Mouse (Mus musculus): Measurements from ENCODE around the gene Clec4a2. TPM values are rescaled to one million over a fixed set of nuclear protein-coding genes. Genes with fewer than 3 reads are reported as not detected.
A peak's percentile ranks its signal among the peaks of the same experiment; 100 is the strongest.
"Not testable (repeated sequence)": the region's sequence is repeated elsewhere in the genome, so short reads cannot be mapped to it uniquely, and the experiment has no call there.

Gene Clec4a2
- total and polyA plus RNA-seq, 3 experiments = 0.22 to 1.9 (median 0.60) TPM

GRCm38 (mm10) chr6:123171040-123171439 lies 64.8 kb downstream of the Clec4a2 start:
- Histone ChIP-seq H3K36me3 (replicated peaks) (no peaks in the 10 kb centered on the region), H3K27me3 (ENCODE audit: insufficient read depth, low read length) (no peaks in the 10 kb centered on the region; the same call in 1 of the 2 replicates), H3K9me3 (replicated peaks) (no peaks in the 10 kb centered on the region), H3K4me1 (ENCODE audit: insufficient read depth, low read depth, low read length) (no peaks in the 10 kb centered on the region), H3K4me3 (ENCODE audit: low read depth, low read length) (no peak overlapping the region)
- TF ChIP-seq TAL1 (conservative IDR thresholded peaks at IDR 0.05; ENCODE audit: low read depth, low read length) (no peak), CTCF (IDR thresholded peaks at IDR 0.05; ENCODE audit: low read depth, low read length) (no peak), POLR2AphosphoS5 (IDR thresholded peaks at IDR 0.05; ENCODE audit: insufficient replicate concordance, low read depth, low read length) (no peak), GATA2 (IDR thresholded peaks at IDR 0.05; ENCODE audit: borderline replicate concordance, low read depth, low read length) (no peak), GATA1 (IDR thresholded peaks at IDR 0.05; ENCODE audit: borderline replicate concordance, low read length) (no peak)
- ATAC-seq (ENCODE audit: extremely low read depth, insufficient number of reproducible peaks, low FRiP score, poor library complexity, severe bottlenecking) (no peak), DNase-seq (ENCODE audit: low spot score) (no peak)

GRCm38 (mm10) chr6:123172593-123172992 lies 66.4 kb downstream of the Clec4a2 start, which contains the start of gene Clec4b2:
Clec4b2 (plus strand) TSS chr6:123172893.
- Histone ChIP-seq H3K36me3 (replicated peaks) (no peaks in the 10 kb centered on the region), H3K9me3 (replicated peaks) (no peaks in the 10 kb centered on the region), H3K27me3 (ENCODE audit: insufficient read depth, low read length) (no peaks in the 10 kb centered on the region; the same call in 1 of the 2 replicates), H3K4me1 (ENCODE audit: insufficient read depth, low read depth, low read length) (no peaks in the 10 kb centered on the region), H3K4me3 (ENCODE audit: low read depth, low read length) (no peak within 1 kb of the TSS)
- no peak for TF ChIP-seq POLR2AphosphoS5 (IDR thresholded peaks at IDR 0.05; ENCODE audit: insufficient replicate concordance, low read depth, low read length)
- no peak for TF ChIP-seq TAL1 (conservative IDR thresholded peaks at IDR 0.05; ENCODE audit: low read depth, low read length)
- TF ChIP-seq GATA1 (IDR thresholded peaks at IDR 0.05; ENCODE audit: borderline replicate concordance, low read length) = no peak
- TF ChIP-seq GATA2 (IDR thresholded peaks at IDR 0.05; ENCODE audit: borderline replicate concordance, low read depth, low read length) = no peak
- no peak for TF ChIP-seq CTCF (IDR thresholded peaks at IDR 0.05; ENCODE audit: low read depth, low read length)
- ATAC-seq (ENCODE audit: extremely low read depth, insufficient number of reproducible peaks, low FRiP score, poor library complexity, severe bottlenecking) = no peak
- no peak for DNase-seq (ENCODE audit: low spot score)

GRCm38 (mm10) chr6:123175549-123175948 lies 69.3 kb downstream of the Clec4a2 start:
- H3K36me3 ChIP-seq (replicated peaks) = no peaks in the 10 kb centered on the region
- H3K4me1 ChIP-seq (ENCODE audit: insufficient read depth, low read depth, low read length) = no peaks in the 10 kb centered on the region
- H3K4me3 ChIP-seq (ENCODE audit: low read depth, low read length) = no peak overlapping the region
- no peaks in the 10 kb centered on the region for H3K9me3 ChIP-seq (replicated peaks)
- no peak for ATAC-seq (ENCODE audit: extremely low read depth, insufficient number of reproducible peaks, low FRiP score, poor library complexity, severe bottlenecking)
- TF ChIP-seq GATA1 (IDR thresholded peaks at IDR 0.05; ENCODE audit: borderline replicate concordance, low read length) = no peak
- no peak for TF ChIP-seq TAL1 (conservative IDR thresholded peaks at IDR 0.05; ENCODE audit: low read depth, low read length)
- TF ChIP-seq GATA2 (IDR thresholded peaks at IDR 0.05; ENCODE audit: borderline replicate concordance, low read depth, low read length) = no peak
- TF ChIP-seq CTCF (IDR thresholded peaks at IDR 0.05; ENCODE audit: low read depth, low read length) = no peak
- TF ChIP-seq POLR2AphosphoS5 (IDR thresholded peaks at IDR 0.05; ENCODE audit: insufficient replicate concordance, low read depth, low read length) = no peak
- no peak for DNase-seq (ENCODE audit: low spot score)
- no peaks in the 10 kb centered on the region; the same call in 1 of the 2 replicates for H3K27me3 ChIP-seq (ENCODE audit: insufficient read depth, low read length)

GRCm38 (mm10) chr6:123184862-123185261 lies 78.6 kb downstream of the Clec4a2 start:
- H3K4me1 ChIP-seq (ENCODE audit: insufficient read depth, low read depth, low read length); H3K36me3 ChIP-seq (replicated peaks); DNase-seq (ENCODE audit: low spot score); H3K4me3 ChIP-seq (ENCODE audit: low read depth, low read length); H3K9me3 ChIP-seq (replicated peaks); H3K27me3 ChIP-seq (ENCODE audit: insufficient read depth, low read length): not testable (repeated sequence)
- ATAC-seq (ENCODE audit: extremely low read depth, insufficient number of reproducible peaks, low FRiP score, poor library complexity, severe bottlenecking) = 0 out of 2 replicates have a peak, but pooled peaks have one; percentile 28

Other genes with a start within 250 kb of the Clec4a2 start
- gene Necap1, start 232.0 kb upstream of the Clec4a2 start, total RNA-seq (2014; fragmentation: Nextera tagmentation) = 30.8 and 40.5 TPM in 2 replicates
- 19.4 and 19.9 TPM in 2 replicates for gene Necap1, start 232.0 kb upstream of the Clec4a2 start, total RNA-seq (2017)
- 8.1 and 10.4 TPM in 2 replicates for gene Necap1, start 232.0 kb upstream of the Clec4a2 start, polyA plus RNA-seq (2012)
- gene Clec4a1, start 184.6 kb upstream of the Clec4a2 start, total RNA-seq (2014; fragmentation: Nextera tagmentation) = 2.0 TPM in 1 of 2 replicates, not detected in the other
- gene Clec4a1, start 184.6 kb upstream of the Clec4a2 start, total RNA-seq (2017) = 0.05 TPM in 1 of 2 replicates, not detected in the other
- gene Clec4a1, start 184.6 kb upstream of the Clec4a2 start, polyA plus RNA-seq (2012) = not detected in 2 replicates
- gene Clec4a3, start 153.9 kb upstream of the Clec4a2 start, total RNA-seq (2014; fragmentation: Nextera tagmentation) = not detected in 2 replicates
- not detected in 2 replicates for gene Clec4a3, start 153.9 kb upstream of the Clec4a2 start, total RNA-seq (2017)
- gene Clec4a3, start 153.9 kb upstream of the Clec4a2 start, polyA plus RNA-seq (2012) = not detected in 2 replicates
- not detected in 2 replicates for gene Clec4a4, start 116.1 kb upstream of the Clec4a2 start, total RNA-seq (2014; fragmentation: Nextera tagmentation)
- not detected in 2 replicates for gene Clec4a4, start 116.1 kb upstream of the Clec4a2 start, total RNA-seq (2017)
- gene Clec4a4, start 116.1 kb upstream of the Clec4a2 start, polyA plus RNA-seq (2012) = not detected in 2 replicates
- gene Clec4b1, start 56.5 kb upstream of the Clec4a2 start, total RNA-seq (2014; fragmentation: Nextera tagmentation) = not detected in 2 replicates
- not detected in 2 replicates for gene Clec4b1, start 56.5 kb upstream of the Clec4a2 start, total RNA-seq (2017)
- not detected in 2 replicates for gene Clec4b1, start 56.5 kb upstream of the Clec4a2 start, polyA plus RNA-seq (2012)
- not detected in 2 replicates for gene Clec4b2, start 66.5 kb downstream of the Clec4a2 start, total RNA-seq (2014; fragmentation: Nextera tagmentation)
- not detected in 2 replicates for gene Clec4b2, start 66.5 kb downstream of the Clec4a2 start, total RNA-seq (2017)
- not detected in 2 replicates for gene Clec4b2, start 66.5 kb downstream of the Clec4a2 start, polyA plus RNA-seq (2012)
- not detected in 2 replicates for gene Clec4n, start 123.4 kb downstream of the Clec4a2 start, total RNA-seq (2014; fragmentation: Nextera tagmentation)
- 1.5 and 3.5 TPM in 2 replicates for gene Clec4n, start 123.4 kb downstream of the Clec4a2 start, total RNA-seq (2017)
- not detected in 2 replicates for gene Clec4n, start 123.4 kb downstream of the Clec4a2 start, polyA plus RNA-seq (2012)
- gene Clec4d, start 155.7 kb downstream of the Clec4a2 start, total RNA-seq (2014; fragmentation: Nextera tagmentation) = 18.9 and 28.7 TPM in 2 replicates
- 12.6 and 14.1 TPM in 2 replicates for gene Clec4d, start 155.7 kb downstream of the Clec4a2 start, total RNA-seq (2017)
- gene Clec4d, start 155.7 kb downstream of the Clec4a2 start, polyA plus RNA-seq (2012) = 0.44 and 0.91 TPM in 2 replicates
- gene Clec4e, start 183.4 kb downstream of the Clec4a2 start, total RNA-seq (2014; fragmentation: Nextera tagmentation) = 20.8 and 24.5 TPM in 2 replicates
- 13.6 and 14.9 TPM in 2 replicates for gene Clec4e, start 183.4 kb downstream of the Clec4a2 start, total RNA-seq (2017)
- 0.20 and 0.29 TPM in 2 replicates for gene Clec4e, start 183.4 kb downstream of the Clec4a2 start, polyA plus RNA-seq (2012)
- gene Vmn2r19, start 201.9 kb downstream of the Clec4a2 start, total RNA-seq (2014; fragmentation: Nextera tagmentation) = not detected in 2 replicates
- not detected in 2 replicates for gene Vmn2r19, start 201.9 kb downstream of the Clec4a2 start, total RNA-seq (2017)
- not detected in 2 replicates for gene Vmn2r19, start 201.9 kb downstream of the Clec4a2 start, polyA plus RNA-seq (2012)